Mouse (Mus musculus) pancreas, adult 10 weeks (tissue): ENCODE data around the gene Herc6. TPM values are rescaled to one million over a fixed set of nuclear protein-coding genes. Genes with fewer than 3 reads are reported as not detected.

Source experiments
- polyA plus RNA-seq: library from polyadenylated mRNA; stranded (reverse); fragments of 350-450 nt; fragmentation: Illumina TruSeq; extraction: RNeasy Lipid Tissue Mini Kit (QIAGEN cat#74804); gene quantifications from one replicate; pipeline ENCODE4 v1.2.3, GENCODE M21; 2015; ENCODE audit warnings: low read depth, low replicate concordance; ENCODE audit not compliant: insufficient read depth

Gene Herc6
- 3.3 TPM for polyA plus RNA-seq

GRCm38 (mm10) chr6:57580881-57581548 is at the start of gene Herc6:
Gene Herc6, plus strand, starts transcription at chr6:57581000.

GRCm38 (mm10) chr6:57535386-57535936 is 45.3 kb upstream of the Herc6 start, which contains the start of gene Ppm1k:
Gene Ppm1k, minus strand, starts transcription at chr6:57535468.

GRCm38 (mm10) chr6:57691467-57692261 is 110.9 kb downstream of the Herc6 start, which contains the start of gene Pyurf:
Gene Pyurf, minus strand, starts transcription at chr6:57692078.

GRCm38 (mm10) chr6:57702376-57702742 is 121.6 kb downstream of the Herc6 start, which contains the start of gene Lancl2:
Gene Lancl2, plus strand, starts transcription at chr6:57702540.

Other genes starting within 250 kb of the Herc6 start
- gene Vmn1r17, start 217.3 kb upstream of the Herc6 start, polyA plus RNA-seq = not detected
- not detected for gene Vmn1r18, start 185.2 kb upstream of the Herc6 start, polyA plus RNA-seq
- gene Vmn1r19, start 177.2 kb upstream of the Herc6 start, polyA plus RNA-seq = not detected
- gene Vmn1r20, start 152.1 kb upstream of the Herc6 start, polyA plus RNA-seq = not detected
- gene Ppm1k, start 45.5 kb upstream of the Herc6 start, polyA plus RNA-seq = 2.0 TPM
- 2.9 TPM for gene Pyurf, start 111.1 kb downstream of the Herc6 start, polyA plus RNA-seq
- 2.3 TPM for gene Lancl2, start 121.5 kb downstream of the Herc6 start, polyA plus RNA-seq
- gene Vopp1, start 244.2 kb downstream of the Herc6 start, polyA plus RNA-seq = 3.4 TPM